Mouse (Mus musculus) midbrain, embryonic 10.5 days (tissue): ENCODE measurements at regions not wholly inside any gene's neighbourhood (a gene's known extent, or its start where the extent isn't known, plus 50 kb on each side); places are given as distances from the start of the nearest gene placed in this dataset.

ENCODE experiments used
- DNase-seq: peaks from one replicate; pipeline ENCODE4 v3.0.0-alpha.2; 2017; ENCODE audit warnings: low spot score
- H3K27ac ChIP-seq: fragments of 300-500 bp; sonication (generic); replicated peaks from 2 replicates; pipeline ENCODE4 v1.5.1; 2016; ENCODE audit warnings: mild to moderate bottlenecking
- H3K27me3 ChIP-seq: fragments of 300-500 bp; sonication (generic); 2 replicates; pipeline ENCODE4 v1.6.1; 2016; ENCODE audit warnings: low read depth, mild to moderate bottlenecking; ENCODE audit not compliant: poor library complexity, severe bottlenecking
- H3K36me3 ChIP-seq: fragments of 300-500 bp; sonication (generic); 2 replicates; pipeline ENCODE4 v1.6.1; 2016; ENCODE audit warnings: mild to moderate bottlenecking, moderate library complexity
- H3K4me1 ChIP-seq: fragments of 300-500 bp; sonication (generic); 2 replicates; pipeline ENCODE4 v1.6.1; 2016
- H3K4me3 ChIP-seq: fragments of 300-500 bp; sonication (generic); 2 replicates; pipeline ENCODE4 v1.5.1; 2016; ENCODE audit warnings: mild to moderate bottlenecking, moderate library complexity
- H3K9me3 ChIP-seq: fragments of 300-500 bp; sonication (generic); replicated peaks from 2 replicates; pipeline ENCODE4 v1.6.1; 2016; ENCODE audit warnings: mild to moderate bottlenecking
- WGBS: fragments of 180-500 bp; shearing (Covaris S2); methylation state at CpG from one replicate; pipeline ENCODE4 v1.1.7; 2016; 5-methylcytosine and 5-hydroxymethylcytosine counted together

DNA sequence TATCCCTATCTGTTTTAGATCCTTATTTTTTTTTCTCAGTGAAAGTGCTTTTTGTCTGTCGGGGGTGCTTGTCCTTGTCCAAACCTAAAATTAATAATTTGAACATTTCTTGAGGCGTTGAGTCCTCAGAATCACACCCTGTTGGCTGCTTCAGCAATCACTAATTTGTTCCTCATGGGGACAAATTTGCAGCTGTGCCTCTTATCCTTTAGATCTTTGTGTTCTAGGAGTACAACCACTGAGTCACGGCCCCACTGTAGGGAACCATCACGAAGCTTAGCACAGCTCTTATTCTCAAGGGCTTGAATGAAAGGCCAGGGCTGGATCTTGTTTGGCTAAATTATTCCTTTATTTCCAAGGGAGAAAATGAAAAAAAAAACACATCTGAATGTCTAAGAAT, 57.6 kb upstream of the Gm4737 start:
- Histone ChIP-seq H3K36me3 (no peaks in the 10 kb centered on the region), H3K4me3 (no peak overlapping the region), H3K27me3 (no peaks in the 10 kb centered on the region), H3K9me3 (no peaks in the 10 kb centered on the region), H3K4me1 (no peaks in the 10 kb centered on the region), H3K27ac (no peak overlapping the region)
- DNase-seq, result no peak
- WGBS, result 81% methylated on average over 4 of the region's 4 CpGs

DNA sequence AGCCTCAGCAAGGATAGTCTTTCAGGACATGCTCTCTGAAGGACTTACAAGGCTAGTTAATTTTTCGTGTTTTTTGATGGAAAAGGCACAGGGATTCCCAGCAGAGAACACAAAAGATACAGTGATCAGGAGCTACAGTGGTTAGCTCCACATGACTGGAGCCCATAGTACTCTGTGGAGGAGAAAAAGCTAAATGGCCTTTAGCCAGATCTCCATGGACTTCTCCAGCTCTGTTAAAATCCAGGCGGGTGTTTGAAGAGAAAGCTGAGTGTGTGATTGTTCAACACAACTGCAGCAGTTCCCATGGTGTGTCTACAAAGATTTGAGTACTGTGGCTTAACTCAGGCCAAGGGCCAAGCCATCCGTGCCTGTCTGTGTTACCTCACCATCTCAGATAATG, 57.0 kb upstream of the Gm4737 start:
- Histone ChIP-seq H3K4me3 (no peak overlapping the region), H3K27ac (no peak overlapping the region), H3K27me3 (no peaks in the 10 kb centered on the region), H3K4me1 (no peaks in the 10 kb centered on the region), H3K9me3 (no peaks in the 10 kb centered on the region), H3K36me3 (no peaks in the 10 kb centered on the region)
- 83% methylated on average over 3 of the region's 3 CpGs for WGBS
- DNase-seq, result no peak

DNA sequence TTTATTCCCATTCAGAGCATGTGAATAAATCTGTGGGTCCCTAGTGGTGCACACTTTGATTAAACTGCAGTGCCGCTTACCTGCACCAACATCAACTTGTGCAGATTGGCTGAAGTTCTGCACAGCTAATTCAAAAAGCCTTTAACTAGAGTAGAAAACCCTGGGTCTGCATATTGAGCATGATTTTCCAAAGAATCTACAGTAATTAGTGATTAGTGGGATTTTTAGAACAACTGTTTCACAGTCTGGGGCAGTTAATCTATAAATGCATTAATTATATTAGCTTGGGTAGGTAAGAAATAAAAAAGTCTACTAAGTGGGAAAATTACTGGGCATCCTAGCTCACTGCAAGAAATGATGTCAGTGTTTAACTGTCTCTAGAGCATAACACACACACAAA, 50.2 kb upstream of the Gm4737 start:
- Histone ChIP-seq H3K4me1 (no peaks in the 10 kb centered on the region), H3K27me3 (no peaks in the 10 kb centered on the region), H3K4me3 (no peak overlapping the region), H3K36me3 (no peaks in the 10 kb centered on the region), H3K9me3 (no peaks in the 10 kb centered on the region), H3K27ac (no peak overlapping the region)
- no peak for DNase-seq
- 91% methylated on average over 1 of the region's 1 CpGs for WGBS
